Mouse (Mus musculus) adipocyte (in vitro differentiated cells): ENCODE results near the gene Enox1.

ENCODE experiments used
- DNase-seq: peaks from one replicate; pipeline ENCODE4 v3.0.0-alpha.2; 2016; ENCODE audit warnings: low spot score

Gene Enox1

DNA sequence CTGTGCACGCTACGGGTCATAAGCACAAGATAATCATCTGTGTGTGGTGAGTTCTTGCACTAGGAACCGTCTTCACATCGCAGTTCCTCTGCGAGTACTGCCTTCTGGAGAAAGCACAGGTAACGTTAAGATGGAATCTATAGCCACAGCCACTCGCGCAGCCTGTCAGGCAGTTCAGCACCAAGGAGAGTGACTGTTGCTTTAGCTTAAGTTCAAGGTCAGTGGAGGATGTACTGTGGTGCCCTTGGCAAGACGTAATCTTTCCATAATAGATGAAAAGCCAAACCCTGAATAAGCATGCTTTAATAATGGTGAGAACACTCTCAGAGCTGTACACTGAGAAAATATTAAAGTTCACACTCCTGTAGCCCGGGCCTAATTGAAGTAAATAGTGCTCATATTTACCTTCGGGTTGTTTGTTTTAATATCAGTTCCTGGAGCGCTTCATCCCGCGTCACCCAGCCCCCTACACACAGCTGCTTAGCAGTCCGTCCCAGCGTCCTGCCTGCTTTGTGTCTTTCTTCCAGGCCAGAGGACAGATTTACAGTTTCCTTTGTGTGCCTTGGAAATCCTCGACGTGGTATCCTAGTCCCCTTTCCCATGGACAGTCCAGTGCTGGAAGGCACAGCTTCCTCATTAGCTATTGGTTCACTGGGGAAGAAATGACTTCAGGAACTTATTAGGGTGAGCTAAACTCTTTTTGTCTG is 38.9 kb downstream of the Enox1 start:
- DNase-seq: no peak

DNA sequence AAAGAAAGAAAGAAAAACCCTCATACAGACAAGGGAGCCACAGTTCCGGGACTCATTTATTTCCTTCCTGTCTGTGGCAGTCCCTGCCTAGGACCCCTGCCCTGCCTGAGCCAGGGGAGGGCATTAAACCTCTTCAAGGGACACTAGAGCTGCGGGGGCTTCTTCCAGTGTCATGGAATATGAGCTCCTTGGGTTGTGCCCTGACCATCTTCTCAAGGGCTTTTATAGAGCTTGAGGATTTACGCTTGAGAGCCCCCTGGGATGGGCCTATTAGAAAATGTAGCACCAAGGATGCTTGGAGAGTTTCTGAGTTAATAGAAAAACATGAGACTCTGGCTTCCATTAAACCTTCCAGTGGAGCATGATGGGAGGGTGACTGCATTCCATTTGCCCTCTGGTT is 39.7 kb downstream of the Enox1 start:
- DNase-seq: no peak

DNA sequence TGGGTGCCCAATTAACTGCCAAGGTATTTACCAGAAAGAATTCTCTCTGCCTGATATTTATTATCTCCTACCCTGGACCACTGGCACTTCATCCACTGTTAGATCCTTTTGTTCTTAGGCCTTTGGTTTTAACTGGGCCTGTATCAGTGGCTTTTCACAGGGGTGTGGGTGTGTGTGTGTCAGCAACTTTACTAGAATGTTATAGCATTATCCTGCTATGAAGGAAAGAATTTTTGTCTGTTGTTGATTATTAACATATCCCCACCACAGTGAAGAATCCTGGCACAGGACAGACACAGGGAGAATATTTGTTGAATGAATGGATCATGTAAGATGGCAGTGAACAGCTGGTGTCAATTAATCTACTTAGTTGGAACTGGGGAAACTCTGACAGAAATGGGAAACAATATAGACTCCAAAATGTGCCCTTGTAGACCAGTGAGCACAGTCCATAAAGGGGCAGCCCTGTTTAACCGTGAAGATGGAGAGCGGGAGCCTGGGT is 40.9 kb downstream of the Enox1 start:
- no peak for DNase-seq

DNA sequence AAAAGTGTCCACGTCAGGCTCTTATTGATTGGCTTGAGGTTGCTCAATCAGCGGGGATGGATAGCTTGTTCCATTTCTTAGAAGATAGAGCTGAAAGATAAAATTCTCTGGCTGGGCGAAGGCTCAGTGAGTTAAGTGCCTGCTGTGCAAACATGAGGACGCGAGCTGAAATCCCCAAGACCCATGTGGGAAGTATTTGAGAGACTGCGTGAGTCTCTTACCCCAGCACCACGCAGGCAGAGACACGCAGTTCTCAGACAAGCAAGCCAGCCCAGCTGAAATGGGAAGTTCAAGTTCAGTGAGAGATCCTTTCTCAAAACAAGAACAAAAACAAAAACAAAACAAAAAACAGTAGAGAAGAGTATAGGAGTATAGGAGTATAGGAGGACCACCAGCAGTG is 54.3 kb downstream of the Enox1 start:
- DNase-seq: no peak

DNA sequence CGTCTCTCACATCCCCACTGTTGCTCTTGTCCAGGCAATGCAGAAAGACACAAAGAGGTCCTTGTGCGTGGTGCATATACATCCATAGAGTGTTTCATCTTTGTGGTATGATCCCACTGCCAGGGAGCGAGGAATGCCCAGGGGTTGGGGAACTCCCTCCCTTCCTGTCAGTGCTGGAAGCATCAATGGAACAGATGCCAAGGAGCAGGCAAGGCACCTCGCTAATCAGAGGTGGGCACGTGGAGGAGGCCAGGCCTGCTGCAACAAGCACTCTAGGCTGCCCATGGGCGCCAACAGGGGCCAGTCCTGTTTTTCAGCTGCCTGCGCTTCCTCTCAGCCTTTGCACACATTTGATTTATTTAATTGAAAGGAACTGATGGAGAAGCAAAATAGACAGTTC is 56.6 kb downstream of the Enox1 start:
- DNase-seq: no peak

DNA sequence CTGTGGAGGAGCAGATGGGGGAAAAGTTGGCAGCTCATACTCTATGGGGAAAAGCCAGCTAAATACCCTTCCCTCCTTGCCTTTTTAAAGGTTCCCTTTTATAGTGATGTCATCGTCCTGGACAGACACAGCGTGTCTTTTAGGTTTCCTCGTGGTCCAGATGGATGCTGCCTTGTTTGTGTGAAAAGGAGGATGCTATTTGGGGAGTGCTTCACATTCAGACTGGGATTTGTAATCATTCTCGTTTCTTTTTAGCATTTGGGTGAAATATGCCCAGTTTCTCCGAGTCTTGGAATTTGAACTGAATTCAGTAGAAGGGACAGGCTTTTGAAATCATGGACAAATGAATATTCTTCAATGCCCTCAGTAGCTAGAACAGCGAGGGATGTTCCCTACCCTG is 58.3 kb downstream of the Enox1 start:
- no peak for DNase-seq

DNA sequence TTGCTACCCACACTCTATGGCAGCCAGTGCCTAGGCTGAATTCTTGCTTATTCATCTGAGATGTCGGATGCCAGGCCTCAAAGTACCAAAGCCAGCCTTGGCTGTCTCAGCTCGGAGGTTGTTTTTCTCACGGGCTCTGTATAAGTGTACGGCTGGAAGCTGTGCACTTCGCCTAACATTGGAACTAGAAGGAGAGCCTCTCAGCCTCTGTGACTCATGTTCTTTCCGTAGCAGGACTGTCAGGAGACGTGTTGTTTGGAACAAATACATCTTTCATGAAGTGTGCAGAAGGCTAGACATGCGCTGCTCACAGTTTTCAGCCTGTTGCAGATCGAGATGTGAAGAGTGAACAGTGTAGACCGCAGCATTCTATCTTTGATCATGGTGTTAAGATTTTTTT is 68.8 kb downstream of the Enox1 start:
- no peak for DNase-seq

DNA sequence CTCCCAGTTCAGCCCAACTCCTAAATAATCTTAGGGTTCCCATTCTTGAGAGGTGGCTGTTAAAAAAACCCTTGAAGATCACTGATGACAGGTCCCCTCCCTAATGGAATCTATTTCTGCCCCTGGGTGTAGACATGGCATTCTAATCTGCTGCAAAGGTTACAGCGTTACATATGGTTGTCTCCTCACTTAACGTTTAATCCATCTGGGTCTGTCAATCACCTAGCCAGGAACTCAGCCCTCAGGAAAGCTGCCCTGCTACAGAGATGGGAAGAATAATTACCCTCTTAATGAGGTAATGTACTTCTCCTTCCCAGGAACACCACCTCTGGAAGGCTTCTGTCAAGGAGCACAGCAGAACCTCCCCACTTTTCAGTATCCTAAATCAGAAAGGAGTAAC is 82.2 kb downstream of the Enox1 start:
- no peak for DNase-seq

DNA sequence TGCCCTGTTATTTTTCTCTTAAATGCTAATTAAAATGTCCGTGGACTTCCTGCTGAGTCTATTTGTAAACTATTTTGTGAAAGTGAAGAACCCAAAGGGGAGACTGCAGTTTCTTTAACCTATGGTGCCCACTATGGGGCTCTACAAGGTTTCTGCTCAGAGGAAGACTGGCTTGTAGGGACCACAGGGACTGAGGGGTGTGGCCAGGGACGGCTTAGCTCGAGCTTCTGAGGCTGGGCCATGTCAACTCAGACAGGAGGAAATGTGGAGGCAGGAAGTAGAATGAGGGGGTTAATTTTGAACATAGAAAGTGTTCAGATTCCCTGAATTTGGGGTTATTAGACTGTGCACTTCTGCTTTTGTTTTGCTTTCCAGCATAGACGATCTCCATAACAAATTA is 82.8 kb downstream of the Enox1 start:
- no peak for DNase-seq

DNA sequence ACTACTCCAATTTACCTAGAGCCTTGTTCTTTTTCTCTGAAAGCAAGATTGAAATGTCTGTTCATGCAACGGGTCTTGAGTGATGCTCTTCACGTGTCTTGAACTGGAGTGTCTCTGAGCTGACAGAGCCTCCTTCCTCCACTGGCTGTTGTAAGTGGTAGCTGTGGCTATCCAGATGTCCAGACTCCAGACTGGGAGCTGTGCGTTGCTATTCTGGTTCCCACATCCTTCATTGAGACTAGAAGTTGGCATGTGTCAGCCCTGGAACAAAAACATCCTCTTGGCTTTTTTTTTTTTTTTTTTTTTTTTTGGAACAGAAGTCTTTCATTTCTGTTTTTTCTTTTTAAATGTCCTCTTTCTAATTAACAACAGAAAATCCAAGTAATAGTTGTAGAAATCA is 90.4 kb downstream of the Enox1 start:
- DNase-seq: peak; percentile 64

DNA sequence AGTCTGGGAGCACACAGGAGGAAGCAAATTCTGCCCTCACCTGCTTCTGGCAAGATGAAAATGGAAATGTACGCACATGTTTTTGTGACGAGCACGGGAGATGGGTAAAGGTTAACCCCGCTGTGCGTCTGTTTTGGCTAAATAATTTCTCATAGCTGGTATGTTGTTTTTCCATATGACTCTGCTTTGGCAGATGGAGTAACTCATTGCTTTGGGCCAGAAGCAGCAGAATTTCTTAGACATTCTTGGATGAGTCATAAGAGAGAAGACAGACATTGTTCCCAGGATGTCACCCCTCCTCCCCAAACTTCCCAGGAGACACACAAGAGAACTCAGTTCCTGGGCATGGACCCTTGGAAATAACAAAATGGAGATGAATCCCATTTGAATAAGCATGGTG is 91.9 kb downstream of the Enox1 start:
- DNase-seq: no peak

DNA sequence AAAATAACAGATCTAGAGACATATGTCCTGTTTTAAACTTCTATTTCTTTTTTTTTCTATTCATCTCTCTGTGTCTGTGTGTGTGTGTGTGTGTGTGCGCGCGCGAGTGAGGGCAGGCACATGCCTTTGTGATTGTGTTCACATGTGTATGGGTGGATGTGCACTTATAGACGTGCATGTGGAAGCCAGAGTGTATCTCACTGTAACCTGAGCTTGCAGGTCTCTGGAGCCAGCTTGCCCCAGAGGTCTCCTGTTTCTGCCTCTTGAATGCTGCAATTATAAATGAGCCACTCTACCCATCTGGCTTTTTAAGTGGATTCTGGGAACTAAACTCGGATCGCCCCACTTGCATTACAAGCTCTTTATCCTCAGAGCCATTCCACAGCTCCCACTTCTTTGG is 92.4 kb downstream of the Enox1 start:
- DNase-seq: no peak

DNA sequence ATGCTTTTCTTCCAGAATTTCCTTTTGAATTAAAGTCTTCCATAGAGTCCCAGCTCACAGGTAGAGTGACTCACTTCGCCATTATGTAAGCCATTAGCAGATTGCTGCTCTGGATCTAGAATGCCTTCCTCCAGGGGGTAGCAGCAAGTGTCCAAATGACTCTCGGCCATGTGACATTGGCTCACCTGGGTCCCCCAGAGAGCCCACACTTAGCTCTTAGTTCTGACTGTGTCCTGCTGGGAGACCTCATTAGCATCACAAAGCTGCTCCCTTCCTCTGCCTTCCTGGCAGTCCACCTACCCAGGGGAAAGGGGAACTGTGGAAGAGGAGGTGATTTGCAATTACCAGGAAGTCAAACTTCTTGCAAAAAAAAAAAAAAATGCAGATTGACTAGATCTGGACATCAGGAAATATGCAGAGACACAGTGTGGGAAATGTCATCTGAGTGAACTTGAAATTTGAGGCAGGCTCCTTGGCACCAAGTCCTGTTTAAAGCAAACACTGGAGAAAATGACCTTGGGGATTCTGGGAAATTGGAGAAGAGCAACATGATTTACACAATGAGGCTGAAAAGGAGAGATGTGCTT is 94.2 kb downstream of the Enox1 start:
- peak; percentile 67 for DNase-seq

DNA sequence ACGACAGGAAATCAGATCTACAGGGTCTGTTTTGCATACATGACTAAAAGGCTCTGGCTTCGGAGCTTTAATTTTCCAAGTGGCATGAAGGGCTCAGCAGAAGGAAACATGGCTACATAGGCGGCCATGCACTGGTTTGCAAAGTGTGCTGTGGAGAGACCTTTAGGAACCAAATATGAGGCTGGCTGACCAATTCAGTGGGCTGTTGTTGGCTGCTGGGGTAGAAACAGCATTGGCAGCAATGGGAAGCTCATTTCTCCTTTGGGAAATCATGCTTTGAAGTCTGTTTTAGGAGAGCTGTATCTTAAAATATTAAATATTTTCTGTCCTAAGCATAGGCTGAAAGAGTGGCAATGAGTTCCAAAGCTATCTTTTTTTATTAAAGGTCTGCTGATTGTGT is 98.6 kb downstream of the Enox1 start:
- no peak for DNase-seq

DNA sequence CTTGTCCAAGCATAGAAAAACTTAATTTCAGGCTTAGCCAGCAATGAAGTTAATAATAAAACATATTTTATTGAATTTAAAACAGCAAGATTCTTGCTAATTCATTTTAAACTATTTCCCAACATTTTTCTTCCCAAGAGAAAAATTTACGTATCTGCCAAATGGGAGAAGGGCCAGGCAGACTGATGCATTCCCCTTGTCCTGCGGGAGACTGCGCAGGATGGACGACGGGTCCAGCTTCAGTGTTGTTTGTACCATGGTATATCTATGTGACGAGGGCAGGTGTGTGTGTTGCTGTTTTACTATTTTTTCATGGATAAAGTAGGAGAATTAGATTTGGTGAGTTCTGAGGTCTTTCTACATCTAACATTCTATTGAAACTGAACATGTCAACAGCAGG is 99.1 kb downstream of the Enox1 start:
- peak; percentile 37 for DNase-seq

DNA sequence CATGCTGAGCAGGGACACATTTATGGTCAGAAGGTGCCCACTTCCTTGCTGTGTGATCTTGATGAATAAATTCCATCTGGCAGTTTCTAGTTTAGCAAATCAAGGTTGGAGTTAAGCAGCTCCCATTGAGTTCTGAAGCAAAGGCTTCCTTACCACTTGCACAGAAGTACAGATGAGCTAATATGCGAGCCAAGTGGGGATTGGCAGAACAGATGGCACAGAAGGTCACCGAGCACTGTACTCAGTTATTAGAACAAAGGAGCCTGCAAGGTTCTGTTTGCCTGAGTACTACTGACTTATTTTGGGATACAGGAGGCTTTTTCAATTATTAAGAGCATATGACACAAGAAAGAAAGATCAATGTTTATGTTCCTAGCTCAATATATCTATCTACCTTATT is 100.4 kb downstream of the Enox1 start:
- DNase-seq: peak; percentile 65

DNA sequence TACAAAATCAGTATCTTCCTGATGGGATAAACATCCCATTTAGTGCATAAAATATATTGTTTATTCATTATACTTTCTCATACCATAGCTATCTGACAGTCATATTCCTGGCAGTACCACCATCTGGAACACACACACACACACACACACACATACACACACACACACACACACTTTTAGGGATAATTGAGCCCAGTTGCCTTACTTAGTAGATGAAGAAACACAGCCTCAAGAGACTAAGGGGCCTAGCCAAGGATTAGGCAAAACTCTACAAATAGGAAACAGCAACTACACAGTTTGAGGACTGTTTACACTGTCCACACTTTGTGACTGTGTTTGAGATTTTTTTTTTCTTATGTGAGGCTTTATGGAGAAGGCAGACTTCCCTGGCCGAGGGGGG is 100.9 kb downstream of the Enox1 start:
- DNase-seq: peak; percentile 83

DNA sequence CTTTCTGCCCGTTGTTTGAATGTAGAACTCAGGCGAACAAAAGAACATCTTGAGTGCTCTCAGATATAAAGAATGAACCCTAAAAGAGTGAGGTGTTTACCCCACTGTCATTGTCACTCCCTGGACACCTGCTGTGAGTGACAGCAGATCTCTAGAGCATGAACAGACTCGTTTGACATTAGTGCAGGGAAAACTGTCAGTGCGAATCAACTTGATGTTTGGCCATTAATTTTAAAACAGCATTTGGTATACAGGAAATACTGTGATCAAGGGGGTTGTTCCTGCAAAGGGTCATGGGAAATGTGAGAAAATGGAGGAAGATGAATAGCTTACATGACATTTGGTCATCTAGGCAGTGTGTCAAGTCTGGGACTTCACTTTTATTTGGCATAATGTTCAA is 101.6 kb downstream of the Enox1 start:
- DNase-seq: no peak

DNA sequence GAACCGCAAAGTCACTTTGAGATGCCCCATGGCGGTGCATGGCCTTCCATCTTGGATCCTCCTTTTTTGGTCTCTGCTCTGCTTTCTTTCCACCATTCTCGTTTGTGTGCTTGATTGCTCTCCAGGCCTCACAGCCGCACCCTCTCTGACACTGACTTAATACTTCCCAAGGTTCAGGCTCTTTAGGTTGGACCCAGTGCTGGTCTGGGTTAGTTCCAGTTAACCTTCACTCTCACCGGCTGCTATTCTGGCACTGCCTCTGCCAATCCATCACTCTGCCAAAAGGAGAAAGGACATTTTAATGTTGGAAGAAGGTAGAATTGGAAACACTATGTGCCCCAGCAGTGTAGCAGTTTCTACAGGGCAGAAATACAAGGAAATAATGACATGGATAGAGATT is 103.1 kb downstream of the Enox1 start:
- peak; percentile 80 for DNase-seq

DNA sequence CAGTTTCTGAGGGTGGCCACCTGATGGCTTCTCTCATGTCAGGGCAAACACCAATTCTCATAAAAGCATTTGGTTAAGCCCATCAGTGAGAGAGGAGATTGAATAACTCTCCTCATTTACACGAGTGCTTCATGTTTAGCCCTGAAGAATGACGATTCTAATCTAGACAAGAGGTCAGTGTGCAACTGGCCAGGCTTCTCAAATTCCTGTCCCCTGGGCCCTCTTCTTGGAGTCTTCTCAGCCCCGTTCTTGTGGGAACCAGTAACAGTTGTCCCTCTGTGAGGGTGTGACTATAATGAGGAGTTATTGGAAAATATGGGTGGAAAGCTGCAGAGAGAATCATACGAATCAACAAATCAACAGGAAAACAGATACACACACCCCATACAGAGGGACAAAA is 103.5 kb downstream of the Enox1 start:
- DNase-seq: peak; percentile 97

DNA sequence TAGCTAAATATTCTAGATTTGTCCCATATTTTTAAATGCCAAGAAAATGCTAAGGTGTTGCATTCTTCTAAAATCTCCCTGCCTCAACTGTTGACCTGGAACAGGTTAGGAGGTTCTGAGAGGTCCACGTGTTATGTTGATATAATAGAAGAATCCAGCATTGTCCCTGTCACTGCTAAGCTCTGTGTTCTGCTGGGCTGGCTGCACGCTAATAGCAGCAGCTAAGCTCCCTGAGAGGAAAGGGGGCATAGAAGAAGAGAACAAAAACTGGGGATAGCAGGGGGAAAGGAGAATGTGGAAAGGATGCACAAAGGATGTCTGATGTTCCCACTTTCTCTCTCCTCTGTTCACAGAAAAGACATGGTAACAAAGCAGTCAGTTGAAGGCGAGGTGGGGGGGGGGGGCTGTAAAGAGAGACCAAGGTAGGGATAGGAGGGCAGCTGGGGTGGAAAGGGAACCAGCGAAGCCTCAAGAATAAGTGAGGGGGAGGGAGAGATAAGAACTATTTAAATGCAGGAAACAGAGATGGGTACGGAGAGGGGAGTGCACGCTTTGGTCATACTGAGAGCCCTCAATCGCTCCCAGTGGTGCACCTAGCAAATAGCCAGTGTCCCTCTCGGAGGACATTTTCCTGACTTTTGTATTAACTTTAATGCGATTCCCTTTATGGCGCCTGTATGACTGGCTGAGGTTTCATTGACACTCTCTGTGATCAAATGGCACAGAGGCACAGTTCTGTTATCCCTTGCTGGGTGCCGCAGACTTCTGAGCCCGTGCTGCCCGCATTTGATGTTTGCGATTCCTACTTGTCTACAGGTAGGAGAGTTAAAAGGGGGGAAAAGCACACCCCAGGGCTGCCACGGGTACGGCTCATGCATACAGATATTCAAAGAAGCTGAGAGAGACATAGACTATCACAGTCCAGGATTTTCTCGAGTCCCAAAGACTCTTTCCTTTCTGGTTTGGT is 110.5 kb downstream of the Enox1 start:
- no peak for DNase-seq

DNA sequence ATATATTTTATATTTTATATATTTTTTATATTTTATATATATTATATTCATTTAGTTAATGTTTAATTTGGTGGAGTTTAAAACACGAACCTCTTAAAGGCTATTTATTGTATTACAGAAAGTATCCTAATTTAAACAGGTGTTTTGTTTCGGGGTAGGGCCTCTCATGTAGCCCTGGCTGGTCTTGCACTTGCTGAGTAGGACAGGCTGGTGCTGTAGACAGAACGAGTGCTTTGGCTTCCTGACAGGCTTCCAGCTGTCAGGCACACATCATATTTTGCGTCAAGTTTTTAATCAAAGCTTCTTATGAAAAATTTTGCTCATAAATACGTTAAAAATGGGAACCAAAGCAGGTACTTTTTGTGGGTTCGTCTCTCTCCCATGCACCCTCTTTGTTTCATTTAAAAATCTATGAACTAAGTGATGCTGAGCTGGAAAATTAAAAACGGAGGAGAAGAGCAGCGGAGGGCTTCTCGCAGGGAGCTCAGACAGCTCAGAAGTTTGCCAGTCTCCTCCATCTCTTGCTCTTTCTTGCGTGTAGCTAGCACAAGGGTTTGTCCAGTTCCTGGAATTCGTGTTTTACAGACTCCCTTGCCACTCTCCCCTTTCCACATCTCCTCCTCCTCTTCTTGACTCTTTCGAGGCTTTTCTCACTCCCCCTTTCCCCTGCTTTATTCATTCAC is 115.8 kb downstream of the Enox1 start:
- DNase-seq: no peak
